Mouse (Mus musculus) small intestine, adult 2 months (tissue): ENCODE data around the gene Atp13a5. TPM values are rescaled to one million over a fixed set of nuclear protein-coding genes. Genes with fewer than 3 reads are reported as not detected.

Experiments used
- H3K27ac ChIP-seq: fragments of 200-500 bp; 2 replicates; pipeline ENCODE4 v1.5.1; 2012; ENCODE audit warnings: low read depth, low read length, control low read depth, inconsistent platforms; ENCODE audit not compliant: insufficient read depth
- H3K27me3 ChIP-seq: fragments of 200-500 bp; 2 replicates; pipeline ENCODE4 v1.6.1; 2012; ENCODE audit warnings: mild to moderate bottlenecking, moderate library complexity, low read length, inconsistent platforms; ENCODE audit not compliant: control insufficient read depth, insufficient read depth
- H3K36me3 ChIP-seq: fragments of 200-500 bp; 2 replicates; pipeline ENCODE4 v1.6.1; 2012; ENCODE audit warnings: mild to moderate bottlenecking, low read length, control low read depth, inconsistent platforms; ENCODE audit not compliant: control insufficient read depth, insufficient read depth
- H3K4me1 ChIP-seq: fragments of 200-500 bp; 2 replicates; pipeline ENCODE4 v1.6.1; 2012; ENCODE audit warnings: low read length, inconsistent platforms, mixed read lengths; ENCODE audit not compliant: control insufficient read depth, insufficient read depth, insufficient read length
- H3K4me3 ChIP-seq: fragments of 200-500 bp; 2 replicates; pipeline ENCODE4 v1.5.1; 2012; ENCODE audit warnings: low read depth, mild to moderate bottlenecking, control low read depth, inconsistent platforms, low read length, moderate library complexity
- CTCF ChIP-seq: fragments of 200-500 bp; IDR thresholded peaks from 2 replicates; pipeline ENCODE4 v1.5.1; 2012; ENCODE audit warnings: low read depth, mild to moderate bottlenecking, control low read depth, inconsistent platforms, low read length, moderate library complexity, mixed read lengths; ENCODE audit not compliant: insufficient replicate concordance, insufficient read length; ENCODE audit errors: extremely low read depth
- POLR2A ChIP-seq: fragments of 200-500 bp; IDR thresholded peaks from 2 replicates; pipeline ENCODE4 v1.6.1; 2012; ENCODE audit warnings: low read depth, mild to moderate bottlenecking, control low read depth, inconsistent platforms, low read length, moderate library complexity
- WGBS: fragments of 180-500 bp; shearing (Covaris S2); methylation state at CpG from one replicate; pipeline ENCODE4 v1.1.7; 2018; 5-methylcytosine and 5-hydroxymethylcytosine counted together
- polyA plus RNA-seq: library from polyadenylated mRNA; depleted of rRNA; stranded (reverse); fragments of >200 nt; gene quantifications from 2 replicates; pipeline ENCODE4 v1.2.3, GENCODE M21; 2012; rRNA removed

Atp13a5 gene
- polyA plus RNA-seq, 1 experiment: not detected

GRCm38 (mm10) chr16:29205581-29205980 is 173.0 kb downstream of the Atp13a5 start:
- WGBS: 28% methylated on average over 2 of the region's 2 CpGs
- no peak for TF ChIP-seq CTCF
- TF ChIP-seq POLR2A: no peak
- H3K27ac ChIP-seq: no peak overlapping the region
- no peaks in the 10 kb centered on the region for H3K27me3 ChIP-seq
- no peak overlapping the region for H3K4me3 ChIP-seq
- H3K4me1 ChIP-seq: no peaks in the 10 kb centered on the region
- H3K36me3 ChIP-seq: no peaks in the 10 kb centered on the region

DNA sequence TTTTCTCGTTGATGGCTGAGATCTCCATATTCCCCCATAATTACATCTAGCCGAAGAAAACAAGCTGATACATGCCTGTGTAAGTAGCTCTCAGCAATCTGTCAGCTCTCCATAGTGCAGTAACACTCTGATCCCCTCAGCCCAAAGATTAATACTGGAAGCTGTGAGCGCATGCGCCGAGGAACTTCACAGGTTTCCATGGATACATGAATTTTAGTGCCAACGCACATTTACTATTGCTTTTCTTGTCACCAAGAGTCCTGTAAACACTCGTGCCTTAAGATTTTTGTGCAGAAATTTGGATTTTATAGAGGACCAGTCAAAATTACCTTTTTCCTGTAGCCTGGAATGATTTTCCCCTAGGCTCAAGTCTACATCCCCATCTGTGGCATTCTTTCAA is 173.7 kb downstream of the Atp13a5 start:
- no peak for TF ChIP-seq CTCF
- 79% methylated on average over 7 of the region's 7 CpGs for WGBS
- Histone ChIP-seq H3K27me3 (no peaks in the 10 kb centered on the region), H3K36me3 (no peaks in the 10 kb centered on the region), H3K4me3 (no peak overlapping the region), H3K27ac (no peak overlapping the region), H3K4me1 (no peaks in the 10 kb centered on the region)

DNA sequence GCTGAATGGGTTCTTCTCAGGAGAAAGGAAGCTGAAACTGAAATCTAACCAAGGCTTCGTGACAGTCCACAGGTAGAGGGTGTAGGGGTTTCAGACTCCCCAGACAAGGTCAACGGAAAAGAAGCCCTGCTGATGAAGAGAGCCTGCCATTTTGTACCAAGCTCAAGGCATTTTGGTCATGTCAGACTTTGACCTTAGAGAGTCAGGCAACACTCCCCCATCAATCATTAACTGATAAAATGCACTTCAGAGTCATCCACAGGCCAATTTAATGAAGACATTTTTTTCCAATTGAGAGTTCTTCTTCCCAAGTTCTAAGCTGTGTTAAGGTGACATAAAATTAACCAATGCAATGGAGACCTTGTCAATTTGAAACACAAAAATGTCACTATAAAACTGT is 177.4 kb downstream of the Atp13a5 start:
- H3K36me3 ChIP-seq: no peaks in the 10 kb centered on the region
- no peaks in the 10 kb centered on the region for H3K27me3 ChIP-seq
- no peak overlapping the region for H3K4me3 ChIP-seq
- H3K4me1 ChIP-seq: 0 out of 2 replicates have a peak, but pooled peaks cover 2% of the 10 kb centered on the region
- TF ChIP-seq POLR2A (no peak), CTCF (no peak)
- H3K27ac ChIP-seq: no peak overlapping the region
- WGBS: 65% methylated on average over 2 of the region's 2 CpGs

DNA sequence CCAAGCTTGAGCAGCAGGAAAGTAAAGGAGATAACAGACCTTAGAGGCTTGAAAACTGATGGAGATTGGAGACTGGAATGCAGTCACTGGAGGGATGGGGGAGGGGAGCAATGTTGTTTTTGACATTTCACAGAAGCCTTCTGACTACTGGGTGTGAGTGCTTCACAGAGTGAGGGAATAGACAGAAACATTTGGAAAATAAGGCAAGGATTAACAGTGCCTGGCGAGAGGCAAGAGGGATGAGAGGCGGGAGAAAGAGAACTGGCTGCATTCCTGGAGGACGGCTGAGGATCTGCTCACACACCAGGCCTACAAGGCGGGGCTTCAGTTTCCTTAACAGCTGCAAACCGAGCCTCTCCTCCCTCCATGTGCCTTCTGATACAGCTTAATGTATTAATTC is 180.1 kb downstream of the Atp13a5 start:
- TF ChIP-seq CTCF: no peak
- TF ChIP-seq POLR2A: no peak
- Histone ChIP-seq H3K27me3 (no peaks in the 10 kb centered on the region), H3K27ac (no peak overlapping the region), H3K4me3 (no peak overlapping the region), H3K4me1 (0 out of 2 replicates have a peak, but pooled peaks cover 2% of the 10 kb centered on the region), H3K36me3 (no peaks in the 10 kb centered on the region)
- 27% methylated on average over 5 of the region's 5 CpGs for WGBS

- H3K4me3 ChIP-seq: no peak overlapping the region
- TF ChIP-seq POLR2A (no peak), CTCF (no peak)
These were observed 183.4 kb downstream of the Atp13a5 start for GRCm38 (mm10) chr16:29195156-29195555.

DNA sequence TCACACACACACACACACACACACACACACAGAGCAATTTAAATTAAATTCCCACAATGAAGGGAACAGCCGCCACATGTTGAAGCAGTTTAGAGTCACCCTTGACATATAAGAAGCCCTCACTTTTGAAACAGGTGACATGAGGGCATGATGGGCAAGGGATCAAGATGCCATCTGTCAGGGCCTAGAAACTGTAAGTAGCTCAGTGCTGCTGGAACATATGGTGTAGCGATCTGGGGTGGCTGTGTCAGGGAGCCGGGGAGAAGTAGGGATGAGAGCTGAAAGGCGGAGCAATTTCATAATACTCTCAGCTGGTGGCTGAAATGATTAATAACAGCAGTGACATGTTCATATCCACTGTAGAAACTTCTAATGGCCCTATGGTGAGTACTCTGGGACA is 184.6 kb downstream of the Atp13a5 start:
- Histone ChIP-seq H3K27ac (no peak overlapping the region), H3K4me3 (no peak overlapping the region), H3K4me1 (0 out of 2 replicates have a peak, but pooled peaks cover under 1% of the 10 kb centered on the region), H3K36me3 (no peaks in the 10 kb centered on the region), H3K27me3 (no peaks in the 10 kb centered on the region)
- TF ChIP-seq CTCF (no peak), POLR2A (no peak)
- WGBS: 81% methylated on average over 4 of the region's 4 CpGs

More at GRCm38 (mm10) chr16:29195156-29195555, 183.4 kb downstream of the Atp13a5 start:
- Histone ChIP-seq H3K27ac (no peak overlapping the region), H3K27me3 (no peaks in the 10 kb centered on the region), H3K36me3 (no peaks in the 10 kb centered on the region), H3K4me1 (0 out of 2 replicates have a peak, but pooled peaks cover 2% of the 10 kb centered on the region)
- WGBS: 74% methylated on average over 1 of the region's 1 CpGs

DNA sequence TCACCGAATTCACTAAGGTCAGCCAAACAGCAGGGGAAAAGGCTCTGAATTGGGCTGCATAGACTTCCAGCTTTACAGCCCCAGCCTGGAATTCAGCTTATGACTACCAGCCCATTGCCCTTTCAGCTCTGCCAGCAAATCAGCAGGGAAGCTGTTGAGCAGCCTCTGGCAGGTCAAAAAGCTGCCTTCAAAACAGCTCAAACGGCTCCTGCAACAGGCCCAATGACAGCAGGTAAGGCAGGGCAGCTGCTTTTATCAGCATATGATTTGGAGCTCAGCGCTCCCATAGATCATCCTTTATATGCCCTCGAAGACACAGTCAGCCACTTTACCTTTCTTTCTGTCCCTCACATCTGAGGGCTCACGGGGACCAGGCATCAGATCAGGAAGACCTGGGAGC is 185.6 kb downstream of the Atp13a5 start:
- Histone ChIP-seq H3K27ac (no peak overlapping the region), H3K4me3 (no peak overlapping the region), H3K27me3 (no peaks in the 10 kb centered on the region), H3K36me3 (no peaks in the 10 kb centered on the region), H3K4me1 (no peaks in the 10 kb centered on the region)
- TF ChIP-seq CTCF (no peak), POLR2A (no peak)
- 54% methylated on average over 5 of the region's 5 CpGs for WGBS

Other genes starting within 250 kb of the Atp13a5 start
- gene Hrasls, start 169.0 kb downstream of the Atp13a5 start, polyA plus RNA-seq: 1.3 TPM in 1 of 2 replicates, not detected in the other
- gene Atp13a4, start 166.1 kb upstream of the Atp13a5 start, polyA plus RNA-seq: not detected in 2 replicates
- gene Opa1, start 200.6 kb upstream of the Atp13a5 start, polyA plus RNA-seq: 5.6 and 7.0 TPM in 2 replicates